Mouse (Mus musculus): ENCODE measurements at regions not wholly inside any gene's neighbourhood (a gene's known extent, or its start where the extent isn't known, plus 50 kb on each side); places are given as distances from the start of the nearest gene placed in this dataset.
A peak's percentile ranks its signal among the peaks of the same experiment; 100 is the strongest.

- intact Hi-C loops (cut with DNase I) = no loop called here
- no peak for DNase-seq
Measured at GRCm38 (mm10) chr8:128202158-128202886, 156.1 kb upstream of the Nrp1 start.

GRCm38 (mm10) chr8:128204803-128205202, 153.6 kb upstream of the Nrp1 start:
- no peak for DNase-seq
- intact Hi-C loops (cut with DNase I) = no loop called here

GRCm38 (mm10) chr8:128207138-128207537, 151.3 kb upstream of the Nrp1 start:
- intact Hi-C loops (cut with DNase I) = no loop called here
- no peak for DNase-seq

- intact Hi-C loops (cut with DNase I) = no loop called here
- DNase-seq = peak; percentile 39 to 44
Measured at GRCm38 (mm10) chr8:128210761-128211160, 147.6 kb upstream of the Nrp1 start.

- intact Hi-C loops (cut with DNase I) = no loop called here
- no peak for DNase-seq
Measured at GRCm38 (mm10) chr8:128212223-128212622, 146.2 kb upstream of the Nrp1 start.

GRCm38 (mm10) chr8:128214256-128214655, 144.1 kb upstream of the Nrp1 start:
- peak; percentile 53 to 59 for DNase-seq

GRCm38 (mm10) chr8:128218886-128219285, 139.5 kb upstream of the Nrp1 start:
- DNase-seq = peak in 1 of 2 experiments; percentile 22
- intact Hi-C loops (cut with DNase I) = loop anchor here (5.0 kb wide), 1 partner anchor 107 kb away; no protein-coding TSS in a partner anchor

More at GRCm38 (mm10) chr8:128214256-128214655, 144.1 kb upstream of the Nrp1 start:
- intact Hi-C loops (cut with DNase I) = no loop called here

GRCm38 (mm10) chr8:128219539-128219938, 138.9 kb upstream of the Nrp1 start:
- DNase-seq = peak; percentile 92
- intact Hi-C loops (cut with DNase I) = loop anchor here (5.0 kb wide), 1 partner anchor 107 kb away; no protein-coding TSS in a partner anchor

- intact Hi-C loops (cut with DNase I) = loop anchor here (5.0 kb wide), 1 partner anchor 269 kb away; no protein-coding TSS in a partner anchor
Measured at GRCm38 (mm10) chr8:128223092-128223491, 135.3 kb upstream of the Nrp1 start.

GRCm38 (mm10) chr8:128223522-128223921, 134.9 kb upstream of the Nrp1 start:
- intact Hi-C loops (cut with DNase I) = loop anchor here (5.0 kb wide), 1 partner anchor 269 kb away; no protein-coding TSS in a partner anchor
- peak; percentile 52 to 55 for DNase-seq

More at GRCm38 (mm10) chr8:128223092-128223491, 135.3 kb upstream of the Nrp1 start:
- DNase-seq = no peak

- no peak for DNase-seq
- intact Hi-C loops (cut with DNase I) = loop anchor here (2.0 kb wide), 1 partner anchor 132 kb away; no protein-coding TSS in a partner anchor
Measured at GRCm38 (mm10) chr8:128225123-128225522, 133.3 kb upstream of the Nrp1 start.

GRCm38 (mm10) chr8:128235071-128235470, 123.3 kb upstream of the Nrp1 start:
- intact Hi-C loops (cut with DNase I) = no loop called here

GRCm38 (mm10) chr8:128235527-128235926, 122.9 kb upstream of the Nrp1 start:
- DNase-seq = no peak
- intact Hi-C loops (cut with DNase I) = no loop called here

More at GRCm38 (mm10) chr8:128235071-128235470, 123.3 kb upstream of the Nrp1 start:
- DNase-seq = no peak

GRCm38 (mm10) chr8:128236097-128236496, 122.3 kb upstream of the Nrp1 start:
- intact Hi-C loops (cut with DNase I) = no loop called here
- DNase-seq = no peak

GRCm38 (mm10) chr8:128238948-128239347, 119.5 kb upstream of the Nrp1 start:
- DNase-seq = no peak
- intact Hi-C loops (cut with DNase I) = no loop called here

GRCm38 (mm10) chr8:128239783-128240182, 118.6 kb upstream of the Nrp1 start:
- no peak for DNase-seq
- intact Hi-C loops (cut with DNase I) = no loop called here

- intact Hi-C loops (cut with DNase I) = no loop called here
- no peak for DNase-seq
Measured at GRCm38 (mm10) chr8:128241200-128241599, 117.2 kb upstream of the Nrp1 start.

- intact Hi-C loops (cut with DNase I) = no loop called here
- DNase-seq = no peak
Measured at GRCm38 (mm10) chr8:128242465-128243251, 115.7 kb upstream of the Nrp1 start.

- DNase-seq = no peak
- intact Hi-C loops (cut with DNase I) = no loop called here
Measured at GRCm38 (mm10) chr8:128251723-128252122, 106.7 kb upstream of the Nrp1 start.

- DNase-seq = no peak
- intact Hi-C loops (cut with DNase I) = loop anchor here (5.0 kb wide), 1 partner anchor 231 kb away; no protein-coding TSS in a partner anchor
Measured at GRCm38 (mm10) chr8:128260836-128261235, 97.6 kb upstream of the Nrp1 start.

GRCm38 (mm10) chr8:128261367-128261766, 97.0 kb upstream of the Nrp1 start:
- intact Hi-C loops (cut with DNase I) = loop anchor here (5.0 kb wide), 1 partner anchor 231 kb away; no protein-coding TSS in a partner anchor
- no peak for DNase-seq
